20 mouse cellular contexts compared by ENCODE assay signal in genomic region chr8:106112041-106112440, GRCm38 (mm10). TPM values are rescaled to one million over a fixed set of nuclear protein-coding genes. Genes with fewer than 3 reads are reported as not detected.
A peak's percentile ranks its signal among the peaks of the same experiment; 100 is the strongest.
DNase-seq lines count a peak whose midpoint lies in the region; ATAC-seq and TF ChIP-seq lines count a peak whose summit lies in the region.
"Had no signal": no experiment of that assay in that cellular context is flagged by ENCODE, and none has a peak within 500 bp of the region (broad histone marks: within the 10 kb centered on the region; RNA-seq: fewer than 3 reads in every experiment).

No protein-coding gene starts in this region.

- H3K4me2 ChIP-seq in heart, embryonic 12.5 days: no peak overlapping the region
- H3K4me2 ChIP-seq in kidney, postnatal 0 days (ENCODE audit: low read length): no peak overlapping the region
- H3K4me2 ChIP-seq: limb, embryonic 12.5 days; neural tube, embryonic 12.5 days; stomach, embryonic 15.5 days had no signal

- H3K9me3 ChIP-seq in heart, embryonic 12.5 days (replicated peaks): no peaks in the 10 kb centered on the region
- H3K9me3 ChIP-seq in kidney, postnatal 0 days (replicated peaks; ENCODE audit: low read length): no peaks in the 10 kb centered on the region
- H3K9me3 ChIP-seq in ES-E14 (ENCODE audit: control insufficient read depth, insufficient read depth, low read depth, low read length): no peaks in the 10 kb centered on the region
- H3K9me3 ChIP-seq: limb, embryonic 12.5 days; neural tube, embryonic 12.5 days; stomach, embryonic 15.5 days had no signal

- H3K4me1 ChIP-seq in heart, embryonic 12.5 days (replicated peaks): peaks cover 4% of the 10 kb centered on the region; the same call in 1 of the 2 replicates
- no peaks in the 10 kb centered on the region for H3K4me1 ChIP-seq in kidney, postnatal 0 days (replicated peaks; ENCODE audit: insufficient read depth, low read length)
- H3K4me1 ChIP-seq in ES-E14 (ENCODE audit: control insufficient read depth in 2 of 2, insufficient read depth in 2 of 2, low read length in 2 of 2, poor library complexity in 1 of 2): peaks cover 0 to 2% of the 10 kb centered on the region in 2 experiments; a peak in 2 of 4 replicates
- H3K4me1 ChIP-seq: limb, embryonic 12.5 days; neural tube, embryonic 12.5 days; stomach, embryonic 15.5 days had no signal

- no peak overlapping the region for H3K4me3 ChIP-seq in heart, embryonic 12.5 days
- H3K4me3 ChIP-seq in kidney, postnatal 0 days (replicated peaks; ENCODE audit: low read depth, low read length): no peak overlapping the region
- H3K4me3 ChIP-seq in ES-E14 (ENCODE audit: insufficient read depth in 1 of 2, low read depth in 1 of 2, low read length in 2 of 2, poor library complexity in 1 of 2, severe bottlenecking in 1 of 2): no peak overlapping the region
- H3K4me3 ChIP-seq: limb, embryonic 12.5 days; neural tube, embryonic 12.5 days; stomach, embryonic 15.5 days had no signal

- DNase-seq in heart, postnatal 14 days: no peak
- DNase-seq in kidney, postnatal 0 days (ENCODE audit: low spot score): no peak
- DNase-seq in kidney, postnatal 25 days: no peak
- no peak for DNase-seq in ES-E14 (ENCODE audit: low read depth, low spot score)
- peak; percentile 43 to 56 for DNase-seq in lung, postnatal 4 days
- DNase-seq in left cerebral cortex, postnatal 25 days (ENCODE audit: low spot score in 2 of 2): no peak
- DNase-seq in T-cell, adult 2 months (ENCODE audit: low spot score): no peak
- DNase-seq: cerebellum, adult 9-11 months; forebrain, postnatal 0 days; right cerebral cortex, postnatal 14 days had no signal

- H3K27ac ChIP-seq in heart, embryonic 12.5 days (ENCODE audit: poor library complexity, severe bottlenecking): peak overlapping the region; percentile 2; the same call in 1 of the 2 replicates
- peak overlapping the region; percentile 19; the same call in 1 of the 2 replicates for H3K27ac ChIP-seq in kidney, postnatal 0 days
- H3K27ac ChIP-seq in ES-E14 (ENCODE audit: insufficient read depth, low read depth, low read length, poor library complexity, severe bottlenecking): peak overlapping the region; percentile 10; the same call in 1 of the 2 replicates
- H3K27ac ChIP-seq: hindbrain, postnatal 0 days; limb, embryonic 12.5 days; liver, embryonic 14.5 days; neural tube, embryonic 12.5 days; stomach, embryonic 15.5 days had no signal

- intact Hi-C loops in heart, postnatal 14 days (cut with DNase I): no loop called here
- intact Hi-C loops in left cerebral cortex, postnatal 25 days (cut with DNase I): no loop called here

- H3K9ac ChIP-seq in heart, embryonic 12.5 days: 0 out of 2 replicates have a peak overlapping the region, but pooled peaks have one; percentile 8
- no peak overlapping the region for H3K9ac ChIP-seq in kidney, postnatal 0 days (ENCODE audit: low read depth, low read length)
- H3K9ac ChIP-seq in ES-E14 (ENCODE audit: insufficient read depth, low read depth, low read length, poor library complexity, severe bottlenecking): no peak overlapping the region
- H3K9ac ChIP-seq: forebrain, postnatal 0 days; limb, embryonic 12.5 days; liver, embryonic 14.5 days; neural tube, embryonic 12.5 days; stomach, embryonic 15.5 days had no signal

- H3K36me3 ChIP-seq in heart, embryonic 12.5 days: peaks cover 42% of the 10 kb centered on the region
- peaks cover 17% of the 10 kb centered on the region; the same call in 1 of the 2 replicates for H3K36me3 ChIP-seq in kidney, postnatal 0 days (ENCODE audit: insufficient read depth, low read length)
- H3K36me3 ChIP-seq in ES-E14 (ENCODE audit: control insufficient read depth, insufficient read depth, low read length, poor library complexity, severe bottlenecking): peaks cover 10% of the 10 kb centered on the region

- ATAC-seq in heart, embryonic 12.5 days (ENCODE audit: insufficient number of reproducible peaks, low FRiP score): no peak
- no peak for ATAC-seq in kidney, postnatal 0 days (replicated peaks; ENCODE audit: low FRiP score, low read depth)
- ATAC-seq: forebrain, postnatal 0 days; hindbrain, postnatal 0 days had no signal

- no peaks in the 10 kb centered on the region for H3K27me3 ChIP-seq in heart, embryonic 12.5 days (replicated peaks)
- H3K27me3 ChIP-seq in kidney, postnatal 0 days (ENCODE audit: insufficient read depth, low read length): no peaks in the 10 kb centered on the region
- H3K27me3 ChIP-seq: CH12.LX; limb, embryonic 12.5 days; neural tube, embryonic 12.5 days; stomach, embryonic 15.5 days had no signal

- WGBS in heart, embryonic 12.5 days: 49% methylated on average over 2 of the region's 2 CpGs
- 66% methylated on average over 2 of the region's 2 CpGs for WGBS in kidney, postnatal 0 days

- in situ Hi-C loops in ES-E14 (cut with MboI; ENCODE audit: low sequenced_read_pairs in 2 of 2, unreplicated experiment in 2 of 2): no loop called here

- no peak for TF ChIP-seq CTCF in kidney, postnatal 0 days (IDR thresholded peaks at IDR 0.05; ENCODE audit: low read depth)

TF ChIP-seq in ES-E14, 5 proteins besides CTCF, POLR2A, EP300 and RAD21:
- no peak for TF ChIP-seq CHD2 (IDR thresholded peaks at IDR 0.05; ENCODE audit: low read depth, low read length)
- no peak for TF ChIP-seq ZNF384 (IDR thresholded peaks at IDR 0.05; ENCODE audit: low read depth, low read length)
- TF ChIP-seq MAFK (IDR thresholded peaks at IDR 0.05; ENCODE audit: insufficient read depth, low read depth, low read length): no peak
- TF ChIP-seq ZC3H11A (IDR thresholded peaks at IDR 0.05; ENCODE audit: borderline replicate concordance, low read depth, low read length): no peak
- no peak for TF ChIP-seq HCFC1 (IDR thresholded peaks at IDR 0.05; ENCODE audit: borderline replicate concordance, insufficient read depth, low read length)

RNA-seq across cellular contexts. Expression of gene Esrp2, which starts 24.7 kb away (rescaled TPM):
- polyA plus RNA-seq in heart, embryonic 12.5 days (2016; fragmentation: Nextera tagmentation; extraction: Ambion mirVana): 0.77 and 0.85 TPM in 2 replicates
- total RNA-seq in heart, postnatal 14 days (2021): 1 to 10 TPM in 1 of 2 experiments, under 1 TPM in 1; 0.45 to 1.0 TPM
- 21.0 and 21.2 TPM in 2 replicates for polyA plus RNA-seq in kidney, postnatal 0 days (2015; fragmentation: Nextera tagmentation; extraction: Ambion mirVana)
- 12.5 and 20.1 TPM in 2 replicates for total RNA-seq in ES-E14 (2012; rRNA removed)
- not detected for total RNA-seq in left cerebral cortex, postnatal 25 days (2021)
- total RNA-seq: gastrocnemius, adult 18-20 months; hematopoietic stem cell, adult 5-6 weeks; monocyte, adult 5-6 weeks had no signal
- polyA plus RNA-seq: forebrain, postnatal 0 days had no signal

RNA-seq across cellular contexts. Expression of gene Pla2g15, which starts 38.2 kb away (rescaled TPM):
- 10.5 and 11.4 TPM in 2 replicates for polyA plus RNA-seq in heart, embryonic 12.5 days (2016; fragmentation: Nextera tagmentation; extraction: Ambion mirVana)
- total RNA-seq in heart, postnatal 14 days (2021): 1 to 10 TPM; 5.5 to 8.1 TPM
- polyA plus RNA-seq in kidney, postnatal 0 days (2015; fragmentation: Nextera tagmentation; extraction: Ambion mirVana): 8.1 and 9.8 TPM in 2 replicates
- 26.0 and 38.8 TPM in 2 replicates for total RNA-seq in ES-E14 (2012; rRNA removed)
- 10 to 100 TPM; 25.4 to 27.5 TPM for total RNA-seq in left cerebral cortex, postnatal 25 days (2021)

RNA-seq across cellular contexts. Expression of gene Nfatc3, which starts 53.4 kb away (rescaled TPM):
- 4.6 and 5.3 TPM in 2 replicates for polyA plus RNA-seq in heart, embryonic 12.5 days (2016; fragmentation: Nextera tagmentation; extraction: Ambion mirVana)
- total RNA-seq in heart, postnatal 14 days (2021): 10 to 100 TPM; 22.0 to 29.4 TPM
- 3.8 and 3.9 TPM in 2 replicates for polyA plus RNA-seq in kidney, postnatal 0 days (2015; fragmentation: Nextera tagmentation; extraction: Ambion mirVana)
- total RNA-seq in ES-E14 (2012; rRNA removed): 17.2 and 19.6 TPM in 2 replicates
- total RNA-seq in left cerebral cortex, postnatal 25 days (2021): 10 to 100 TPM in 1 of 2 experiments, 1 to 10 TPM in 1; 9.3 to 12.2 TPM

RNA-seq across cellular contexts. Expression of gene Slc7a6, which starts 56.6 kb away (rescaled TPM):
- 35.4 and 36.5 TPM in 2 replicates for polyA plus RNA-seq in heart, embryonic 12.5 days (2016; fragmentation: Nextera tagmentation; extraction: Ambion mirVana)
- total RNA-seq in heart, postnatal 14 days (2021): 10 to 100 TPM; 12.2 to 13.8 TPM
- polyA plus RNA-seq in kidney, postnatal 0 days (2015; fragmentation: Nextera tagmentation; extraction: Ambion mirVana): 61.0 and 61.6 TPM in 2 replicates
- 44.2 and 46.2 TPM in 2 replicates for total RNA-seq in ES-E14 (2012; rRNA removed)
- total RNA-seq in left cerebral cortex, postnatal 25 days (2021): 10 to 100 TPM; 27.6 to 32.4 TPM

Comparison
In these comparisons a context has a peak if more than half of its experiments do, and no peak if none do; other contexts are left out.
1. DNase-seq: peak in lung, postnatal 4 days (2 of 2); none in heart, postnatal 14 days (0 of 2), kidney, postnatal 0 days (single experiment), kidney, postnatal 25 days (0 of 2), ES-E14 (single experiment), left cerebral cortex, postnatal 25 days (0 of 2) and T-cell, adult 2 months (single experiment).
2. Peak in every context shown above with its lines, with median percentiles within 50 percentile points of each other: H3K27ac ChIP-seq.